Mouse (Mus musculus): ENCODE data around the gene Mafb.
A peak's percentile ranks its signal among the peaks of the same experiment; 100 is the strongest.

Gene Mafb

DNA sequence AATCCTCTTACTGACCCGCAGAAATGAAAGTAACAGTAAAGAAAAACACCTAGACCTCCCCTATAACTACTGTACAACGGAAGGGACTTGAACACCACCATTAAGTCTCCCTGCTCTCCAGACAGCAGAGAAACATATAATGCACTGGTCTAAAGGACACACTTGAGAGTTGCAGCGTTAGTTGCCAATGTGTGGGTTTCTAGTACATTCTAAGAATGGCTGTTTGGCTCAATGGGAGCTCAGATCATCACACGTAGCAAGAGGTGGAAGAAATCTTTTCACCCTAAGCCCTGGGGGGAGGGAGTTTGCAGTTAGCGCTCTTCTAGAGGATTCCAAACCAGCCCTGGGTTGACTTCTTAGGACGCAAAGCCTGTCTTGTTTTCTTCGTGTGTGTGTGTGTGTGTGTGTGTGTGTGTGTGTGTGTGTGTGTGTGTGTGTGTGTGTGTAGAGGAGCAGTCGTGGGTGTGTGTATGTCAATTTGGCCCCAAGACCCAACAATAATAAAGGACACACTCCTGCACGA, 2.7 kb downstream of the Mafb start:
- no peak for DNase-seq (ENCODE audit: low spot score in 2 of 2)

DNA sequence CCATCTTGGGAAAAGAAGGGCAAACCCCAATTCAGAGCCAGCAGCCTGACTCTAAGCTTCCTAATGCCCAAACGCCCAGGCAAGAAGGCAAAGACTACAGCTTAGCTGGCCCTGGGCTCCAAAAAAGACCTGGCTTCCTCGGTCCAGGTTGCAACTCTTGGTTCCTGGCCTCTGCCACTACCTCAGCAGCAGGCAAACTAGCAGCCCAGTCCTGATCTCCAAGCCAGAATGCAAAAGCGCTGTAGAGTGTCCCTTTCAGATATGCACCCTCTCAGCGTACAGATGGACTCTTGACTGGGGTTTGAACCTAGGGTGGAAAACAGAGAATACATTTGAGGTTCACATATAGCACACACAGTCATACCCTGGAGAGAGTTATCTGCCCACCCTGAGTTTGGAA, 3.7 kb downstream of the Mafb start:
- no peak for DNase-seq (ENCODE audit: low spot score in 2 of 2)

GRCm38 (mm10) chr2:160361442-160362121, 5.3 kb downstream of the Mafb start:
- DNase-seq (ENCODE audit: low spot score in 2 of 2), result peak in 1 of 2 experiments; percentile 34

DNA sequence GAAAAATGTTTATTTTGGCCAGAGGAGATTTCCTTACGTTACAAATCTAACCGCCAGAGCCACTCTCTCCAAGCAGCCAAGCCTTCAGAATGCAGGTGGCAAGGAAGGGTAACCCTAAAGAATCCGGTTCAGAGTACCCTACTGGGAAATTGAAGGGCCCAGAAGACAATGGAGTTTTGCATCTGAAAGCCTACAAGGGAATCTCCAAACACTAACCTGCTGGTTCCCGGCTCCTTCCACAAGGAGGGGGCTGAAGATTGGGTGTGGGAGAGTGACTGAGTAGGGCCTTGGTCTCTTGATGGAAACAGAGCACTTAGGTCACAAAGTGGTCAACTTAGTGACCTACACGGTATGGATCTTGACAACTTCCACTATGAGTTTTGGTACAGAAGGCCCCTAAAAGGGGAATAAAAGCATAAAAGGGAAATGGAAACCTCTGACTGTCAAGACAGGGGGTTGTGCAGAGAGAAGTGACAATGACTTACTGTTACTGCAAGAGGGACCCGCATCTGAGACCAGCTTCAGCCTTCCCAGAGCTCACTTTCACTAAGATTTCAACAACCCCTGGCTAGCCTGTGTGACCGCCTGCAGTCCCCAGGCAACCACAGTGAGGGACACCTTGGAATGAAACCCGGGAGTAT, 6.5 kb downstream of the Mafb start:
- no peak for DNase-seq (ENCODE audit: low spot score in 2 of 2)

GRCm38 (mm10) chr2:160358896-160359295, 8.0 kb downstream of the Mafb start:
- no peak for DNase-seq (ENCODE audit: low spot score in 2 of 2)

- DNase-seq (ENCODE audit: low spot score in 2 of 2), result no peak
Measured at GRCm38 (mm10) chr2:160357442-160357841, 9.4 kb downstream of the Mafb start.

GRCm38 (mm10) chr2:160356132-160356531, 10.7 kb downstream of the Mafb start:
- no peak for DNase-seq (ENCODE audit: low spot score in 2 of 2)

DNA sequence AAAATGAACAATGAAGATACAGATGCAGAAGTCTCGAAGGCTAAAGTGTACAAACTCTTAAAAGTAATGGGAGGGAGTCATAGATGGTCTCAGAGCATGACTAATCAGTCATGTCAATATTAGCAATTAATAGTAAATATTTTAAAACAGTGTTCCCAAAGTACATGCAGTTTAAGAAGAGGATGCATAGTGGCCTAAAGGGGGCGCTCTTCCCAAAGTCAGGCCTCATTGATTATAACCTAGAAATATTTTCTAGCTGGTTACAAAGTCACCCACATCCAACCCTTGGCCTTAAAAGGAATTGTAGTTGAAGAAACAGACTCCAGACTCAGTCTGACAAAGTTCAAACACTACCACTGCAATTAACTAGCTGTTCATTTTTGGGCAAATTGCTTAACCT, 12.5 kb downstream of the Mafb start:
- DNase-seq (ENCODE audit: low spot score in 2 of 2), result no peak

GRCm38 (mm10) chr2:160353581-160353980, 13.3 kb downstream of the Mafb start:
- DNase-seq (ENCODE audit: low spot score in 2 of 2), result no peak

- no peak for DNase-seq (ENCODE audit: low spot score in 2 of 2)
Measured at GRCm38 (mm10) chr2:160351038-160351574, 15.8 kb downstream of the Mafb start.

DNA sequence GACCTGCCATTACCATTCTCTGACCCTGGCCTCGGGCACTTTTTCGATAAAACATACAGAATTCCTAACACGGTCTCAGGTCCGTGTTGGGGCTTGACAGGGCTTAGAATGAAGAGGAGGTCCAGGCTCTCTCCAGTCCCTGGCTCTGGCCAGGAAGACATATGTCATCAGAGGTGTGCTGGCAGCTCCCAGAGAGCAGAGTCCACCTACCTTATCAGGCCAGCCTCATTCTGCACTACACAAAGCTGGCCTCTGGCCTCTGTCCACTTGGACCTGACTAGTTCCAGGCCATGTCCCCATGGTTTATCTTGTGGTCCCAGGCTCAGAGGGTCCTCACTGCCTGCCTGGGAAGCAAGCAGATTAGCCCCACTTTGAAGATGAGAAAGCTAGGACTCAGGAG, 17.3 kb downstream of the Mafb start:
- no peak for DNase-seq (ENCODE audit: low spot score in 2 of 2)

- DNase-seq (ENCODE audit: low spot score in 2 of 2), result no peak
Measured at GRCm38 (mm10) chr2:160348796-160349195, 18.1 kb downstream of the Mafb start.

- DNase-seq (ENCODE audit: low spot score in 2 of 2), result no peak
Measured at GRCm38 (mm10) chr2:160348072-160348604, 18.7 kb downstream of the Mafb start.

DNA sequence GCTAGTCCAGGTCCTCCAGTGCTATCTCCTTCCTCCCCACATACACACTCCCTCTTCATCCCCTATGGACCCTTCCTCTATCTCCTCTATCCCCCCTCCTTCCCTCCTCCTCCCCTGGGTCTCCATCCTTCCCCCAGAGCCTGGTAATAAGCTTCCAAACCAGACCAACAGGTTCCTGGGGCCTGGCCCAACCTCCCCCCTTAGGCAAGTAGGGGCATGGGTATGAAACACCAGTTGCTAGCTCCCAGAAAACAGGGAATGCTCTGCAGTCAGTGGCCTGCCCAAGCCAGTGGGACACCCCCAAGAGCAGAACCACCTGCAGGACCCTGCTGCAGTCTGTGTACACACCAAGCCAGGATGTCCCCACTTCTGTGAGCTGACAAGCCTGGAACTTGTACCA, 21.2 kb downstream of the Mafb start:
- DNase-seq (ENCODE audit: low spot score in 2 of 2), result no peak

DNA sequence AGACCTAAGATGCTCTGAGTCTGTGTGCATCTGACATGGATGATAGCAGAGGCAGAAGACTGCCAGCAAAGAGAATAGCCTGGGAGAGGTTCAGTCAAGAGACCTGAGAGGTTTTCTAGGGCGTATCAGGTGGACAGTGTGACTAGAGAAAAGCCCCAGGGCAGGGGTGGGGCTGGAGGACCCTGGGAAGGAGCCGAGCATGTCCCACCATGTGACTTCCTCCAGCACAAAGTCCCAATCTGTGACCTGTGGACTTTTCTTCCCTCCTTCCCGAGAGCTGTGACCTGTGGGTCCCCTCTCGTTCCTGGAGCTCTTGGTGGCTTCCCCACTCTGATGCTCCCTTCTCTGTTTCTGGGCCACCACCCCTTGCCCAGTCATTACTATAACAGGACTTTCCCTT, 26.7 kb downstream of the Mafb start:
- no peak for DNase-seq (ENCODE audit: low spot score in 2 of 2)

- no peak for DNase-seq (ENCODE audit: low spot score in 2 of 2)
Measured at GRCm38 (mm10) chr2:160339595-160339994, 27.3 kb downstream of the Mafb start.

GRCm38 (mm10) chr2:160336053-160336452, 30.8 kb downstream of the Mafb start:
- no peak for DNase-seq (ENCODE audit: low spot score in 2 of 2)

DNA sequence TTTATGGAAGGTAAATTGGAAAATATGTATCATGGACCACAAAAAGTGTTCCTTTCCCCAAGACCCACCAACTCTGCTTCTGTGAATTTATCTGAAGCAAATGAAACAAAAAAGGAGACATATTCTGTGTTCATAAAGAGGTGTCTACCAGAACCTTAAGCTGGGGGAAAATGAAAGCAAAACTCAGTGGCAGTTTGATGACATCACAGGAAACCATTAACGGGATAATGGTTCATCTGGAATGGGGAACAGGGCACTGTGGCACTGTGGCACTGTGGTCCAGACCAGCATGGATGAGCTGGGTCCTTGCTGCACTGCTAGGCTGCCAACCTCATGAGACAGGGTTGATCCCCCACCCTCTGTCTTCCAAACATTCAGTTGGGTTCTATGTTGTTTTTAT, 31.8 kb downstream of the Mafb start:
- no peak for DNase-seq (ENCODE audit: low spot score in 2 of 2)

DNA sequence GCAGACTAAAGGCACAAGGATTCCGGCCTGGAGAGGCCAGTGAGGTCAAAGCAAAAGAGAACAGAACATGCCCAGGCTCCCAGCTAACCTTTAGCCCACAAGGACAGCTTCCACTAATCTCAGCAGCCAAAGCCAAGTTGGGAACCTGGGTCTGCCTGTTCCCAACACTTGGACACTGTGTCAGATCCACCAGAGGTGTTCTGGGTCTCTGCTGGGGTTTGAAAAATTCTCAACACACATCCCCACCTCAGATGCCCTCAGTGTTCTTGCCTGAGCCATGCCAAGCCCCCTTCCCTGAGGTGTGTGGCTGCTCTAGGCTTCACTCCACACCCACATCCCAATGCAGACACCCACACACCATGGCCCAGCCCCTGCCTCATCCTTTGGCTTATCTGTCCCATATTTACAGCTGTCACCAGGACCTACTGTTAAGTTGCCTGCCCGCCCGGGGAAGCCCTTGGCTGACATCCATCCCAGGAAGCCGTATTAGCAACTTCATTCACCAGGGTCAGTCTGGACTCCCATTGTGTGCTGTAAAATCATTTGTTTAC, 32.7 kb downstream of the Mafb start, which contains the start of gene Gm826:
Gm826 (minus strand) TSS at position 52 of the 551 bp plus-strand sequence.
- DNase-seq (ENCODE audit: low spot score in 2 of 2), result no peak

DNA sequence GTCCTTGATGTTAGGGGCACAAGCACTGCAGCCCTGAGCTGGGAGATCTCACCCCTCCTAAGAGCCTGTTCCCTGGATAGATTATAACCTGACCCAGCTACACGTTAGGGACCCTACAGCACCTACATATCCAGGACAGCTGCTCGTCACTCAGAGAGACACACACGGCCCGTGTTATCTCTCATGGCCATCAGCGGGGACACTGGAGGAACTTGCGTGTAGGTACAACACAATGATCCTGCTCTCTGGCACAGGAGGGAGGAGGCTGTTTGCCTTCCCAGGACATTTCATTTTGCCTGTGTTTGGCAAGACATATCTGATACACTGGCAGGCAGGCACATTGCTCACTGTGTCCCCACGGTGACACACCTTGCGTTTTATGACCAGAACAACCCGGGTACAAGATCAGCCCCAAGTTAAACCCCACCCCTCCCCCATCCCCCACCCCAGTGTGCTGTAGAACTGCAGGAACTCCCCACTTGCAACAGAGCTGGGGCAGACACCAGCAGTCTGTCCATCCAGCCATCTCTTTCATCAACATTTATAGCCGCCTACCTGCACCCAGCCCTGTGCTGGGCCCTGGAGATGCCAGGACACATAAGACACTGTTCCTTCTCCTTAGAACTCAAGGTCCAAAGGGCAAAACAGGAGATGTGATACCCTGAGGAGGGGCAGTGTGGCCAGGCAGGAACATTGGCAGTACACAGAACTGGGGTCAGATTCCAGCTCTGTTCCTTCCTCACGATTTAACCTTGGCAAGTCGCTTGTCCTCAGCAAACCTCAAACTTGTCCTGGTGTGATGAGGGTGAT, 34.1 kb downstream of the Mafb start:
- no peak for DNase-seq (ENCODE audit: low spot score in 2 of 2)

DNA sequence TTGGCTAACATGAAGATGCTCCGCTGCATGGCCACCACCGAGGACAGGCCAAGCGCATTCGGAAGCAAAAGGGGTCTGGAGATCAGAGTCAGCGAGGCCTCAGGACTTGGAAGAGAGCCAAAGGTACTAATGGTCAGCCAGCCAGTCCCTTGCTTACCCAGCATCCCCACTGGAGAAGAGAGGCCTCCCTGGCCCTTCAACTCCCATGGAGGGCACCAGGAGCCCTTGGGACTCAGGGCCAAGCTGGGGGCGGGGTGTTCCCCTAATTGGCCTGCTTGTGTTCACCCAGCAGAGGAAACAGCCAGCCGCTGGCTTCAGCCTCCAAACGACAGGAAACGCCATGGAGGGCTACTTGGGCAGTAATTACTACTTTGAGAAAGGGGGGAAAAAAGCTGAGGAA, 38.0 kb downstream of the Mafb start:
- peak in 1 of 2 experiments; percentile 5 for DNase-seq (ENCODE audit: low spot score in 2 of 2)

- no peak for DNase-seq (ENCODE audit: low spot score in 2 of 2)
Measured at GRCm38 (mm10) chr2:160327716-160328115, 39.1 kb downstream of the Mafb start.

Measured in left cerebral cortex, adult 9 months (tissue).